Mouse (Mus musculus) ovary, postnatal 36 days (tissue): Measurements from ENCODE around the gene Per2.

Experiments used
- DNase-seq: peaks from one replicate; pipeline ENCODE4 v3.0.0; 2022; ENCODE audit warnings: low spot score, mixed read lengths

Gene Per2

DNA sequence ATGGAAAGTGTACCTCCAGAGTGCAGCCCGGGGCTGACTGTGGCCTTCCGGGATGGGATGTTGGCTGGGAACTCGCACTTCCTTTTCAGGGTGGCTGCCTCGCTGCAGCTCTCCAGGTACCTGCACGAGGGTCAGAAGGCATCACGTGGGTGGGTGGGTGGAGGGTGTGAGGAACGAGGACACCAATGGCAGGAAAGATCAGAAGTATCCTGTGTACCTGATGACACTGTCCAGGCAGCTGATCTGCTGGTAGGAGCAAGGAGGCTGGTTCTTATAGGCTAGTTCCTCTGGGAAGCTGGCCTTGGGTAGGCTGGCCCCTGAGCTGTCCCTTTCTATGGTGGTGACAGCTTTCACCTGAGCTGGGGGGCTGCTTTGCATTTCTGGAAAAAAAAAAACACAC lies 28.4 kb downstream of the Per2 start:
- DNase-seq: no peak

DNA sequence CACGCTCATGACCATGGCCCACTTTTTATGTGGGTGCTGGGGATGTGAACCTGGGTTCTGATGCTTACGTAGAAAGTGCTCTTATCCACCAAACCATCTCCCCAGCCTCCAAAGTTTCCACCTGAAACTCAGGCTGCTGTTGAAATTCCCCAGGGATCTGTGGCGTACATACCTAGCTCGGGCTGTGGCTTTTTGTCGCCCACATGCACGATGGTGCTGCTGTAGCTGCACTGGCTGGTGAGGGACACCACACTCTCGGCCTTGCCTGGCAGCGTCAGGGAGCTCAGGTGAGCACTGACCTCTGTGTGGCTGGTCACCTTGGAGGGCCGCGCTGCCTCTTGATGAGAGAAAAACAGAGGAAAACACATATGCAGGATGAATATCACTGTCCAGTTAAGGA lies 29.9 kb downstream of the Per2 start:
- no peak for DNase-seq

- DNase-seq: peak; percentile 81
These were observed 30.5 kb downstream of the Per2 start for GRCm38 (mm10) chr1:91428614-91429013.

- DNase-seq: no peak
These were observed 32.7 kb downstream of the Per2 start for GRCm38 (mm10) chr1:91426397-91426796.

DNA sequence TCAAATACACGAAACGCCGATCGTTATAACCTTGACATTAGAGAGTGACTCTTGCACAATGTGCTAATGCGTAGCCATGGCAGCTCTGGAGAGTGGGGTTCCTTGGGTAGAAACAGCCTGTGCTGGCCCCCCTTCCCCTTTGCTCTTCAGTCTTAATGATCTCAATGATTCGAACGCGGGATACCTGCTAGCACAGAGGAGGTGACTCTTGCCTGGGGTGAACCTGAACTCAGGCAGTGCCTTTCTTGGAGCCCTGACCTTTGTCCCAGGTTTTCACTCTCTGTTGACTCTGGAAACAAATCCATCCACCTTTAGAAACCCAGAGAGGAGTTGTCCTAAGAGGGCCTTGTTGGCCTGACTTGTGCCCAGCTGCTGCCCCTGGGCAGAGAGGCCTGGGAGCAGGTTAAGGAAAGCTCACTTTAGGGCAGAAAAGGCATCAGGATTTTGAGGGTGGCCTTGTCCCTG lies 38.5 kb downstream of the Per2 start:
- DNase-seq: no peak

DNA sequence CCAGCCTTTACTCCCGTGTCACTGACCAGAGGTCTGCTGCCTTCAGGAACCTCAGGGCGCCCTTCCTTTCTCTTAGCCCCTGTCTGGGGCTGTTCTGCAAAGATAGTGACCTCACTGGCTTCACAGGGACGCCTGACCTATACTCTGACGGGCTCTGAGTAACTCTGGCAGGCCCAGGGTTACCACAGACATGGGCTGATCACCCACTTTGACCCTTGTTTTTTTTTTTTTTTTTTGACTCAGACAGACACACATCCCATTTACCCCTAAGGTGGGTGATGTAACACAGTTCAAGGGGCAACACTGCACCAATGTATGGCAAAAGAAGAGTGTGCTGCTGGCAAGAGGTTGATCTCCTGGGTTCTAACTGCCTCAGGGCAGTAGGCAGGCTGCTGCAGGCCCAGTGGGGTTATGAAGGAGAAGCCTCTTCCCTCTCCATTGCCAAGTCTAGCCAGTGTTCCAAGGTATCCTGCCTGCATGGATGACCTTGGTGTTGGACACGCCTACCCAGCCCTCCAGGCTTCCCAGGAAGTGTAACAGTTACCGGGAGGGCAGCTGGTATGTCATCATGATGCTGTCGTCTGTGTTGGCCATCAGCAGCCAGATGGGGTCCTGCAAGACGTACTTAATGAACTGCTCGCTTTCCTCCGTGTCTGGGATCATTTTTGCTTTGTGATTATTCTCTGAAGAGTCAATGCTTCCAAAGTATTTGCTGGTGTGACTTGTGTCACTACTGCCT lies 39.1 kb downstream of the Per2 start:
- DNase-seq: no peak

- no peak for DNase-seq
These were observed 41.1 kb downstream of the Per2 start for GRCm38 (mm10) chr1:91417991-91418390.

- DNase-seq: no peak
These were observed 43.8 kb downstream of the Per2 start for GRCm38 (mm10) chr1:91415311-91415710.

GRCm38 (mm10) chr1:91414903-91415302 lies 44.2 kb downstream of the Per2 start:
- DNase-seq: no peak

DNA sequence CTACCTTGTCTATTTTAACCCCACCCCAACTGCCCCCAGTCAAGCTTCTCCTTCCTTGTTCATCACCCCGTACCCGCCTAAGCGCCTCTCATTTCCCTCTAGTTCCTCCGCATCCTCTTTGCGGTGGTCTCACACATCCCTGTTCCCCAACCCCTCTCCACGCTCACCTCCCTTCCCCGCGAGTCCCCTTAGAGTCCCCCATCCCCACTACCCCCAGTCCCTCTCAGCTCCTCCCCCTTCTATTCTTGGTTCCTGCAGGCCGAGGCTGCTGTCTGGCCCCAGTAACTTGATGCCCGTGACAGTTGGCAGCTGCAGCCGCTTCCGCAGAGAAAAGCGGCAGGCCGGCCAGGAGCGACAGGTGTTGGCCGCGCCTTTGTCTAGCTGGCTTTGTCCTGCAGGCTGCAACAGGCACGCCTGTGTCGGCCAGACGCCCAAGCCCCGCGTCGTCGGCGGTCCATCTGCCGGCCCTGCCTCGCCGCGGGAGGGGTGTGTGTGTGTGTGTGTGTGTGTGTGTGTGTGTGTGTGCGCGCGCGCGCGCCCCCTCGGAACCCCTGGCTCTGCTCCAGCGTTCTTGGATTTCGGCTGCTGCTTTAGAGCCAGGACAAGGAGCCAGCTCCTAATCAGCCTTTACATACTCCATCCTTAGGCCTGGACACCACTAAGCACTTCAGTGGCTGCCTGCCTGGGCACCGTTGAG lies 45.1 kb downstream of the Per2 start, which contains the start of gene Hes6:
Gene Hes6, minus strand, starts transcription at position 141 of the 697 bp plus-strand sequence.
- DNase-seq: peak; percentile 67

DNA sequence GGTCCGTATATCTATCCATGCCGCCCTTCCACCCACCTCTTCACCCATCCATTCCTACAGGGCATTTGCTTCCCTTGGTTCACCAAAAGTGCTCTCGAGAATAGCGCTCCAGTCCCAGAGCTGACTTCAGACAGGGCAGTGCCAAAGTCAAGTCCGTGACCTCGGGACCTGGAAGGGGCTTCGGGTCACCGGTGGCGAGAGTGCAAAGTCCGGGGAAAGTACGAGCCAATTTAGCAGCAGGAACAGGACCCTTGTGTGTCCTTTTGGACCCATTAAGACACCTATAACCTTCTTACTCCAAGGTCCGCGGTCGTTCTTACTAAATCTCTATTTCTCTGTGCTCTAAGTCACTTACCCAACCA lies 45.6 kb downstream of the Per2 start:
- DNase-seq: no peak

GRCm38 (mm10) chr1:91413030-91413506 lies 46.1 kb downstream of the Per2 start:
- peak; percentile 92 for DNase-seq

DNA sequence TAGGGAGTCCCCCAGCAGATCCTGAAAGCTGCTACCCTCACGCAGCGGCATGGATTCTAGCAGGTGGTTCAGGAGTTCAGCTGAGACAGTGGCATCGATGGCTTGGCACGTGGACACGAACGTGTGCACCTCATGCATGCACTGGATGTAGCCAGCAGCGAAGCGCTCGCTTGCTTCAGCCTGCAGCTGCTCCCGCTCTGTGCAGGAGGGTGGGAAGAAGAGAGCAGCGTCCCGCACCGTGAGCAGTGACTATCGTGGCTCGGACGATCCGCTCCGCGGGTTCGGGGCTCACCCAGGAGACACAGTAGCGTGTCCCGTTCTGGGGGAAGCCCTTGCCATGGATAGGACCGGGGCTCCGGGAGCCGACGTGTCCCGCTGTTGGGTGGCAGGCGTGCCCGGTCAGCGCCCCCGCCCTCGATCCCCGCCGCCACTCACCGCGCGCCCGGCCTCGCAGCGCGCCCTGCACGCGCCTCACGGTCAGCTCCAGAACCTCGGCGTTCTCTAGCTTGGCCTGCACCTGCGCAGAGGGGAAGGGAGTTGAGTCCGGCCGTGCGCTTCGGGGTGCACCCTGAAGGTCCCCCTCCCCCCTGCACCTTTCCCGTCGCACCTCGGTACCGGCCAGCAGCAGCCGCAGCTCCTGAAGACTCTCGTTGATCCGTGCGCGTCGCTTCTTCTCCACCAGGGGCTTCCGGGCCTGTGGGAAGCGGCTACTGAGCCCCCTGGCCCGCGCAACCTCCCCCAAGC lies 46.7 kb downstream of the Per2 start:
- DNase-seq: peak; percentile 34

GRCm38 (mm10) chr1:91411631-91412285 lies 47.4 kb downstream of the Per2 start:
- DNase-seq: no peak

DNA sequence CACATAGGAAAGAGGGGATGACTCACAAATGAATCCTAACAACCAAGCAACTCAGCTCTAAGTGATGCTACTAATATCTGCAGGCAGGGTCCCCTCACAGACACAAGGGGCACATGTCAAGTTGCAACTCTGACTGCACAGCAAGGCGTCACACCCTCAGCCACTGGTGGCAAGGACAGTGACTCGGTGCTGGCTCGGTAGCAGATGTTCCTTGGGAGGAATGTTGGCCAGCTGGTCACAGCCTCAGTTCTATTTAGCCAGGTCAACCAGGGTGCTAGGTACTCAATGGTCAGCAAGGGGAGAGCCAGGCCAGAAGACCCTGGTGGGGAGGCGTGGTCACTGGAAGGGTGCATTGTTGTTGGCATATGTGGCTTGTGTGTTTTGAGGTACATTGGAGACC lies 51.3 kb downstream of the Per2 start:
- no peak for DNase-seq

DNA sequence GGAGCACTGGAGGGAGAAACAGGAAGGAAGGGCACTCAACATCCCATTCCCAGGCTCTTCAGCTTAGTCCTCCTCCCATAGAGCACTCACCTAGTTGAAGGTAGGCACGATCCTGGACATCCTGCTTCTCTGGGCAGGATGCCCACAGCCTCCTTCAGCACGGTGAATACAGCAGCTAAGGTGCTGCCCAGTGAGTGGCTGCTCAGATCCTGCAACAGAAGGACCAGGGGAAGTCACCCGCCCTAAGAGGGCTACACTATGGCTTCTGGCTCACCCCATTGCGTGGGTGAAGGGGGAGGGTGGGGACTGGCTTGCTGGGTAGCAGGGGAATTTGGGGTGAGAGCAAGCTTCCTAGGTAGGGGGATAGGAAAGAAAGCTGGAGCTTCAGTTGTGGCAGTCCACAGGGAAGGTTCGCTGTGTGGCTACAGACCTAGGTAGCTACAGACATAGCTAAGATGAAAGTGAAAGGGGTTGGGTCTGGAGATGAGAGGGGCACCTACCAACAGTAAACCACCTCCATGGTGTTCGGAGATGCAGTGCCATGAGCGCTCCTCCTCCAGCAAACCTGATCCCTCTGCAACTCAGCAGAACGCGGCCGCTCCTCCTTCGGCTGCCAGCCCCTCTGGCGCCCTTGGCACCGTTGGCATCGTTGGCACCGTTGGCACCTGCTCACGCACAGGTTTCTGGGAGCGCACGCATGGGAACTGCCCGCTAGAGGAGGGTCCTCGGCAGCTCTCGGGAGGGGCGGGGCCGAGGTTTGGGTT lies 53.5 kb downstream of the Per2 start:
- no peak for DNase-seq

DNA sequence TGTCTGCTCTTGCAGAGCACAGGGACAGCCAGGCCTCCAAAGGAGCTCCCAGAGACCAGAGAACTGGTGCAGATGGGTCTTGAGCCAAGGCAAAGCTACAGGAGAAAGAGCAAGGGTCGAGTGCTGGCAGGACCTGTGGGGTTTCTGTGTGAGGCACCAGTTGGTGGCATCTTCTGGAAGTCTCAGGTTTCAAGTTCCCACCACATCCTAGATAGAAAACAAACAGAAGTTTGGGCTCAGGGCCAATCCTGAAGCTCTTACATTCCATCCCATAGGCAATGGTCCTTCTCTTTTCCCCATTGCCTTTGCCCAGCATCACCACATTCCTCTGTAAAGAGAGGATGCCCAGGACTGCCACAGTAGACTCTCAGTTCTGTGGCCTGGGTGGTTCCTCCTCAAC lies 54.1 kb downstream of the Per2 start:
- DNase-seq: no peak

DNA sequence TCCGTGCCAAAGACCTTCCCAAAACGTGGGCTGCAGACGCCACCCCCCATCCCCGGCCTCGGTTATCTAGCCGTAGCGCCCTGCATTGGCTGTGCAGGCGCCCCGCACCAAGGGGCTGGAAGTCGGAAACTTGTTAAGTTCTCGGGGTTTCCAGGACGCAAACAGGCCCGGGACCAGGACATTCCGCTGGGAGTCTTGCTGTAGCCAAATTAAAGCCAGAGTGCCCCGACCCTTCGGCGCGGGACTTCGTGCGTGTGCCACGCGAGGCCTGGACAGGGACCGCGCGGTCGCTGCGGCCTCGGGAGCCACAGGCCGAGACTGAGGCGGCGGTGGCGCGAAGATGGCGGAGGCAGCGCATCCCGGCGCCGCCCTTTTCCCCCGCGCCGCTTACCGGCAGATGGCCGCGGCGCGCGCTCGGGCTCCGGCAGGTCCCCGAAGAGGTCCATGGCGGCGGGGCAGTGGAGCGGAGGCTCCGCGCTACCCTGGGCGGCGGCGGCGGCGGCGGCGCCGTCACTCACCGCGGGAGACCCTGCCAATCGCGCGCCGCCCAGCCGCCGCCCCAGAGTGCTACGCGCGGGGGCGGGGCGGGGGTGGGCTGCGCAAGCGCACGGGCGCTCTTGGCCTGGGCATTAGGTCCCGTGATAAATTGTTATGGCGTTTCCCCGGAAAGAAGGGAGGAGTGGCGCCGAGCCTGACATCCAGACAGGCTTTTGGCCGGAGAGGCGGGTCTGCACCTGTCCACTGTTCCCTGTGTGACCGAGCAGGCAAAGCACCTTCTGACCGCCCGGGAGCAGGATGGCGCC lies 60.7 kb downstream of the Per2 start, which contains the start of gene Ilkap:
Gene Ilkap, minus strand, starts transcription at position 556 of the 803 bp plus-strand sequence.
- DNase-seq: peak; percentile 83

DNA sequence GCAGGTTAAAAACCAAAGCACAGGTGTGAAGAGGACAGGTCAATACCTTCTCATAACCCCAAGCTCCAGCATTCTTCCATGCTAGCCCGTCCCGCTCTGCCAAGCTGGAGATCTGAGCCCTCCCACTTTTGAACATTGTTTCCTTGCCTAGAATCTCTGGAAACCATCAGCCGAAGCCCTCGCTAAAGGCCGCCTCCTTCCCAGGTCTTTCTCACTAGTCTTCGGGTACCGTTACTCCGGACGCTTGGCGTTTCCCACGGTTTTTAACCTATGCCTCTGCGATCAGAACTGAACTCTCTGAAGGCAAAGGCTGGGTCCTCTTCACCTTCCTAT lies 61.2 kb downstream of the Per2 start:
- no peak for DNase-seq

DNA sequence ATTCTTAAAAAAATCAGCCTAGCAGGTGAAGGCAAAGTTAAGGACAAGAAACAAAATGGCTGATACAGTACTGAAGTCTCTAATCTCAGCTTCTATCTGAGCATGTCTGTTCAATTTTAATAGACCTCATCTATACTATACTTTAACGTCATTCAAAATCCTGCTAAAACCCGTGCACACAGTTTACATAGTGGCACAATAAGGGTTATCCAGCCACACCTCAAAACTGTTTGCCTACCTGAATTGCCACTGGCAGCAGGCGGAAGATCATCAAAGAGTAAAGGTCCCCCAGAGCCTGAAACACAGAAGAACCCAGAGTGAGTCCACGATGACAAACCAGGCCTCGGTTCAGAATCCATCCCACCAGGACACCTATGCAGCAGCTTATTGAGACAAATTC lies 68.8 kb downstream of the Per2 start:
- DNase-seq: no peak

- no peak for DNase-seq
These were observed 78.0 kb downstream of the Per2 start for GRCm38 (mm10) chr1:91381091-91381471.
